In the genomic region with DNA sequence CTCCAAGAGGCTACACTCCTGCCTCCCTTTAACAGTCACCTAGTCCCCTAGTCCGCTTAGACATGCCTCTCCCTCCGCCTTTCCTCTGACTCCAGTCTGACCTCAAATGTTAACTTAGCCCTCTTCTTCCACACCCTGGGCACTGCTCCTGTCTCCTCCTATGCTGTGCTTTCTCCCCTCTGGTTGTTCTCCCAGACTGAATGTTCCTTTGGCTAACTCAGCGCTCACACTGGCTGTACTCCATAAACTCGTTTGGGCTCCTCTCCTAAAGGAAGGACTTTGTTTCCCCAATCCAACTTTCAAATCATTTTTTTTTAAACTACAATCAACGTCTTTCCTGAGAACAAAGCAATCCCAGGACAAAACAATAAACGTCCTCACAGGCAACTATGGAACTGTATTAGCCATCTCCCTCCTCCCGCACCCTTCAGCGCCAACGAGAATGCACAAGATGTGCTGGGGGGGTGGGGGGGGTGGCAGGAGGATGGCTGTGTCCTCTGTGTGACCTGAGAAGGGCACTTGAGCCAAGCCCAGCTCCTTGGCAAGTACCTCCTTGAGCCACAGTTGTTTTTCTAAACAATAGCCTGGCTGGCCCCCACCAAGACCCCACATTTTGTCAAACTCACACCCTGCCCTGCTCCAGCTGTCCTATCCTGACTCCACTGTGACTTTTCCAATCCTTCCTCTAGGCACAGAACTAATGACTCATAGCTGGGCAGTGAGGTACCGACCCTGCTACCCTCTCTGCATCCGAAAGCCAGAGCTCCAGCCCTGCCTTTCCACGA, we compare ENCODE assay signal across 17 mouse cellular contexts. TPM values are rescaled to one million over a fixed set of nuclear protein-coding genes. Genes with fewer than 3 reads are reported as not detected.
DNase-seq lines count a peak whose midpoint lies in the region; ATAC-seq and TF ChIP-seq lines count a peak whose summit lies in the region.
"Had no signal": no experiment of that assay in that cellular context is flagged by ENCODE, and none has a peak within 500 bp of the region (broad histone marks: within the 10 kb centered on the region; RNA-seq: fewer than 3 reads in every experiment).

No protein-coding gene starts in this region.

- ATAC-seq in kidney, embryonic 15.5 days (replicated peaks; ENCODE audit: low FRiP score), result no peak
- no peak for ATAC-seq in intestine, embryonic 15.5 days
- ATAC-seq: midbrain, embryonic 13.5 days had no signal

- H3K4me3 ChIP-seq in kidney, adult 2 months (ENCODE audit: insufficient read depth, low read depth, low read length), result no peak overlapping the region
- no peak overlapping the region for H3K4me3 ChIP-seq in kidney, embryonic 15.5 days (replicated peaks)
- no peak overlapping the region for H3K4me3 ChIP-seq in intestine, embryonic 15.5 days (replicated peaks)
- H3K4me3 ChIP-seq: embryonic facial prominence, embryonic 13.5 days; forebrain, embryonic 10.5 days; layer of hippocampus, adult 2 months; midbrain, embryonic 13.5 days; stomach, embryonic 15.5 days had no signal

- peak; percentile 50 for DNase-seq in adrenal gland, adult 2 months
- DNase-seq in adrenal gland, adult 8-10 months, result no peak
- peak; percentile 55 for DNase-seq in kidney, adult 2 months
- DNase-seq in heart, postnatal 10 days, result peak; percentile 28 to 42
- DNase-seq in lung, postnatal 36 days, result peak; percentile 76
- no peak for DNase-seq in thymus, postnatal 10 days (ENCODE audit: low spot score in 2 of 2)
- DNase-seq: cerebellum, adult 11-12 months; right cerebral cortex, postnatal 25 days; thymus, postnatal 25 days had no signal

- H3K4me1 ChIP-seq in kidney, adult 2 months (ENCODE audit: control insufficient read depth, insufficient read depth, low read length), result peaks cover 14% of the 10 kb centered on the region
- H3K4me1 ChIP-seq in kidney, embryonic 15.5 days, result peaks cover 86% of the 10 kb centered on the region
- H3K4me1 ChIP-seq in intestine, embryonic 15.5 days (replicated peaks), result peaks cover 43% of the 10 kb centered on the region

- no peak for TF ChIP-seq POLR2A in kidney, adult 2 months (IDR thresholded peaks at IDR 0.05; ENCODE audit: low read depth, low read length)

- intact Hi-C loops in heart, postnatal 10 days (cut with DNase I), result no loop called here

- no peak overlapping the region for H3K27ac ChIP-seq in kidney, adult 2 months (ENCODE audit: insufficient read depth, low read depth, low read length)
- H3K27ac ChIP-seq in kidney, embryonic 15.5 days, result no peak overlapping the region
- no peak overlapping the region for H3K27ac ChIP-seq in intestine, embryonic 15.5 days
- H3K27ac ChIP-seq: embryonic facial prominence, embryonic 13.5 days; forebrain, embryonic 10.5 days; layer of hippocampus, adult 2 months; macrophage; midbrain, embryonic 13.5 days; stomach, embryonic 15.5 days had no signal

- no peaks in the 10 kb centered on the region for H3K36me3 ChIP-seq in kidney, adult 2 months (ENCODE audit: control insufficient read depth, insufficient read depth, low read length)
- no peaks in the 10 kb centered on the region for H3K36me3 ChIP-seq in kidney, embryonic 15.5 days
- no peaks in the 10 kb centered on the region for H3K36me3 ChIP-seq in intestine, embryonic 15.5 days
- H3K36me3 ChIP-seq: embryonic facial prominence, embryonic 13.5 days; forebrain, embryonic 10.5 days; midbrain, embryonic 13.5 days; stomach, embryonic 15.5 days had no signal

- TF ChIP-seq CTCF in kidney, adult 2 months (conservative IDR thresholded peaks at IDR 0.05; ENCODE audit: insufficient read depth, insufficient read length, low read depth, low read length), result no peak

- no peaks in the 10 kb centered on the region for H3K9me3 ChIP-seq in kidney, embryonic 15.5 days (replicated peaks)
- no peaks in the 10 kb centered on the region for H3K9me3 ChIP-seq in intestine, embryonic 15.5 days
- H3K9me3 ChIP-seq: embryonic facial prominence, embryonic 13.5 days; forebrain, embryonic 10.5 days; midbrain, embryonic 13.5 days; stomach, embryonic 15.5 days had no signal

- no peak overlapping the region for H3K9ac ChIP-seq in kidney, embryonic 15.5 days
- no peak overlapping the region for H3K9ac ChIP-seq in intestine, embryonic 15.5 days
- H3K9ac ChIP-seq: embryonic facial prominence, embryonic 13.5 days; midbrain, embryonic 13.5 days; stomach, embryonic 15.5 days had no signal

- H3K27me3 ChIP-seq in kidney, adult 2 months (replicated peaks; ENCODE audit: control insufficient read depth, insufficient read depth, low read length), result no peaks in the 10 kb centered on the region
- H3K27me3 ChIP-seq in kidney, embryonic 15.5 days, result no peaks in the 10 kb centered on the region
- H3K27me3 ChIP-seq in intestine, embryonic 15.5 days (replicated peaks), result no peaks in the 10 kb centered on the region
- H3K27me3 ChIP-seq: embryonic facial prominence, embryonic 13.5 days; midbrain, embryonic 13.5 days; stomach, embryonic 15.5 days had no signal

- H3K4me2 ChIP-seq in kidney, embryonic 15.5 days, result no peak overlapping the region
- H3K4me2 ChIP-seq in intestine, embryonic 15.5 days (replicated peaks), result no peak overlapping the region
- H3K4me2 ChIP-seq: embryonic facial prominence, embryonic 13.5 days; midbrain, embryonic 13.5 days; stomach, embryonic 15.5 days had no signal

- 67% methylated on average over 12 of the region's 12 CpGs for WGBS in kidney, adult 2 months
- 61% methylated on average over 12 of the region's 12 CpGs for WGBS in kidney, embryonic 15.5 days
- 64% methylated on average over 12 of the region's 12 CpGs for WGBS in intestine, embryonic 15.5 days

RNA-seq across cellular contexts. Expression of a gene that starts 34.4 kb away (rescaled TPM):
- 10 to 100 TPM; 41.7 to 49.8 TPM for total RNA-seq in adrenal gland, adult 2 months (2021)
- polyA plus RNA-seq in adrenal gland, adult 2 months (2012; rRNA removed), result 12.1 and 12.6 TPM in 2 replicates
- total RNA-seq in adrenal gland, adult 8-10 months (2022), result 10 to 100 TPM; 17.9 to 44.0 (median 29.8) TPM
- polyA plus RNA-seq in kidney, adult 2 months (2012; rRNA removed), result 230 TPM in 2 replicates
- 29.3 and 34.2 TPM in 2 replicates for polyA plus RNA-seq in kidney, embryonic 15.5 days (2015; fragmentation: Nextera tagmentation; extraction: Ambion mirVana)
- total RNA-seq in heart, postnatal 10 days (2021), result 10 to 100 TPM; 22.0 to 26.6 TPM
- 27.8 and 28.1 TPM in 2 replicates for polyA plus RNA-seq in intestine, embryonic 15.5 days (2015; fragmentation: Nextera tagmentation; extraction: Ambion mirVana)

Comparison
In these comparisons a context has a peak if more than half of its experiments do, and no peak if none do; other contexts are left out.
1. DNase-seq: peak in adrenal gland, adult 2 months (single experiment), kidney, adult 2 months (single experiment), heart, postnatal 10 days (2 of 2) and lung, postnatal 36 days (single experiment); none in adrenal gland, adult 8-10 months (single experiment) and thymus, postnatal 10 days (0 of 2).